Mouse (Mus musculus) forebrain, embryonic 11.5 days (tissue): ENCODE results near the gene Copb1. TPM values are rescaled to one million over a fixed set of nuclear protein-coding genes. Genes with fewer than 3 reads are reported as not detected.
A peak's percentile ranks its signal among the peaks of the same experiment; 100 is the strongest.

ENCODE experiments used
- ATAC-seq: fragments of 200-750 bp; cut with Nextera tagmentation; replicated peaks from 2 replicates; pipeline ENCODE4 v1.8.0; 2017; ENCODE audit warnings: moderate TSS enrichment; ENCODE audit not compliant: low FRiP score
- DNase-seq: peaks from one replicate; pipeline ENCODE4 v3.0.0-alpha.2; 2017; ENCODE audit warnings: low spot score
- H3K27ac ChIP-seq: fragments of 300-500 bp; sonication (generic); 2 replicates; pipeline ENCODE4 v1.5.1; 2014; ENCODE audit warnings: low read depth, low read length
- H3K27me3 ChIP-seq: fragments of 300-500 bp; sonication (generic); 2 replicates; pipeline ENCODE4 v1.6.1; 2014; ENCODE audit warnings: mild to moderate bottlenecking, low read length, mixed read lengths; ENCODE audit not compliant: control insufficient read depth, insufficient read depth
- H3K36me3 ChIP-seq: fragments of 300-500 bp; sonication (generic); 2 replicates; pipeline ENCODE4 v1.6.1; 2014; ENCODE audit warnings: mild to moderate bottlenecking, low read length, moderate library complexity, mixed read lengths; ENCODE audit not compliant: control insufficient read depth, insufficient read depth
- H3K4me1 ChIP-seq: fragments of 300-500 bp; sonication (generic); replicated peaks from 2 replicates; pipeline ENCODE4 v1.6.1; 2014; ENCODE audit warnings: low read length, mixed read lengths; ENCODE audit not compliant: control insufficient read depth, insufficient read depth
- H3K4me2 ChIP-seq: fragments of 300-500 bp; sonication (generic); 2 replicates; pipeline ENCODE4 v1.6.1; 2014; ENCODE audit warnings: low read depth, mild to moderate bottlenecking, low read length, moderate library complexity, mixed read lengths; ENCODE audit not compliant: severe bottlenecking
- H3K4me3 ChIP-seq: fragments of 300-500 bp; sonication (generic); 2 replicates; pipeline ENCODE4 v1.5.1; 2014; ENCODE audit warnings: low read depth, low read length
- H3K9ac ChIP-seq: fragments of 300-500 bp; sonication (generic); 2 replicates; pipeline ENCODE4 v1.6.1; 2014; ENCODE audit warnings: low read length
- H3K9me3 ChIP-seq: fragments of 300-500 bp; sonication (generic); 2 replicates; pipeline ENCODE4 v1.6.1; 2016; ENCODE audit warnings: low read length, mixed read lengths; ENCODE audit not compliant: control insufficient read depth
- WGBS: fragments of 180-500 bp; shearing (Covaris S2); extraction: QIAGEN DNeasy Blood & Tissue Kit; methylation state at CpG from one replicate; pipeline ENCODE4 v1.1.7; 2014; 5-methylcytosine and 5-hydroxymethylcytosine counted together
- polyA plus RNA-seq: library from polyadenylated mRNA; unstranded; fragments of >200 nt; fragmentation: Nextera tagmentation; extraction: Ambion mirVana; gene quantifications from 2 replicates; pipeline ENCODE4 v1.2.1, GENCODE M21; 2014

Gene Copb1
- polyA plus RNA-seq, 1 experiment from 2014 or later, result 117 TPM

GRCm38 (mm10) chr7:114194224-114194623, 60.3 kb downstream of the Copb1 start:
- Histone ChIP-seq H3K4me2 (no peak overlapping the region), H3K27me3 (no peaks in the 10 kb centered on the region), H3K9me3 (no peaks in the 10 kb centered on the region), H3K4me1 (no peaks in the 10 kb centered on the region), H3K36me3 (no peaks in the 10 kb centered on the region), H3K27ac (no peak overlapping the region), H3K9ac (no peak overlapping the region), H3K4me3 (no peak overlapping the region)
- DNase-seq (no peak), ATAC-seq (no peak)
- WGBS, result 89% methylated on average over 4 of the region's 4 CpGs

- Histone ChIP-seq H3K4me3 (no peak overlapping the region), H3K9me3 (no peaks in the 10 kb centered on the region), H3K9ac (no peak overlapping the region), H3K4me2 (no peak overlapping the region), H3K4me1 (no peaks in the 10 kb centered on the region), H3K27ac (no peak overlapping the region), H3K36me3 (no peaks in the 10 kb centered on the region), H3K27me3 (no peaks in the 10 kb centered on the region)
- DNase-seq, result no peak
- WGBS, result 86% methylated on average over 6 of the region's 6 CpGs
- ATAC-seq, result no peak
Measured at GRCm38 (mm10) chr7:114193284-114194067, 61.0 kb downstream of the Copb1 start.

- no peak for ATAC-seq
- DNase-seq, result no peak
- Histone ChIP-seq H3K4me2 (no peak overlapping the region), H3K27ac (no peak overlapping the region), H3K36me3 (no peaks in the 10 kb centered on the region), H3K4me1 (no peaks in the 10 kb centered on the region), H3K9me3 (no peaks in the 10 kb centered on the region), H3K4me3 (no peak overlapping the region), H3K27me3 (no peaks in the 10 kb centered on the region), H3K9ac (no peak overlapping the region)
- WGBS, result 50% methylated on average over 3 of the region's 3 CpGs
Measured at GRCm38 (mm10) chr7:114192581-114192980, 61.9 kb downstream of the Copb1 start.

- H3K27me3 ChIP-seq, result no peaks in the 10 kb centered on the region
- no peak for ATAC-seq
- H3K4me1 ChIP-seq, result no peaks in the 10 kb centered on the region
- 78% methylated on average over 6 of the region's 6 CpGs for WGBS
- DNase-seq, result no peak
- H3K9ac ChIP-seq, result no peak overlapping the region
- no peak overlapping the region for H3K27ac ChIP-seq
- no peak overlapping the region for H3K4me3 ChIP-seq
- no peaks in the 10 kb centered on the region for H3K36me3 ChIP-seq
- no peak overlapping the region for H3K4me2 ChIP-seq
- no peaks in the 10 kb centered on the region for H3K9me3 ChIP-seq
Measured at GRCm38 (mm10) chr7:114183416-114183815, 71.1 kb downstream of the Copb1 start.

GRCm38 (mm10) chr7:114182708-114183107, 71.8 kb downstream of the Copb1 start:
- no peak overlapping the region for H3K27ac ChIP-seq
- H3K9me3 ChIP-seq, result no peaks in the 10 kb centered on the region
- no peak overlapping the region for H3K4me2 ChIP-seq
- WGBS, result 81% methylated on average over 3 of the region's 3 CpGs
- H3K27me3 ChIP-seq, result no peaks in the 10 kb centered on the region
- no peaks in the 10 kb centered on the region for H3K36me3 ChIP-seq
- H3K4me1 ChIP-seq, result no peaks in the 10 kb centered on the region
- DNase-seq (no peak), ATAC-seq (no peak)
- H3K4me3 ChIP-seq, result no peak overlapping the region
- no peak overlapping the region for H3K9ac ChIP-seq

- Histone ChIP-seq H3K27ac (no peak overlapping the region), H3K36me3 (no peaks in the 10 kb centered on the region), H3K9me3 (no peaks in the 10 kb centered on the region), H3K9ac (no peak overlapping the region), H3K4me3 (no peak overlapping the region), H3K4me2 (no peak overlapping the region), H3K4me1 (no peaks in the 10 kb centered on the region), H3K27me3 (no peaks in the 10 kb centered on the region)
- 54% methylated on average over 5 of the region's 5 CpGs for WGBS
- ATAC-seq (no peak), DNase-seq (peak; percentile 52)
Measured at GRCm38 (mm10) chr7:114181391-114181790, 73.1 kb downstream of the Copb1 start.

- Histone ChIP-seq H3K27me3 (no peaks in the 10 kb centered on the region), H3K9ac (no peak overlapping the region), H3K4me3 (no peak overlapping the region), H3K4me2 (no peak overlapping the region), H3K4me1 (no peaks in the 10 kb centered on the region), H3K9me3 (no peaks in the 10 kb centered on the region), H3K36me3 (no peaks in the 10 kb centered on the region), H3K27ac (no peak overlapping the region)
- ATAC-seq, result no peak
- no peak for DNase-seq
- 79% methylated on average over 2 of the region's 2 CpGs for WGBS
Measured at GRCm38 (mm10) chr7:114176588-114176987, 77.9 kb downstream of the Copb1 start.

GRCm38 (mm10) chr7:114171354-114172097, 83.0 kb downstream of the Copb1 start:
- Histone ChIP-seq H3K9ac (no peak overlapping the region), H3K9me3 (no peaks in the 10 kb centered on the region), H3K27me3 (no peaks in the 10 kb centered on the region), H3K4me2 (no peak overlapping the region), H3K27ac (no peak overlapping the region), H3K36me3 (no peaks in the 10 kb centered on the region), H3K4me3 (no peak overlapping the region), H3K4me1 (no peaks in the 10 kb centered on the region)
- DNase-seq (no peak), ATAC-seq (no peak)
- WGBS, result 70% methylated on average over 8 of the region's 8 CpGs
